Mouse (Mus musculus) forebrain, embryonic 16.5 days (tissue): Measurements from ENCODE around the gene Cog3. TPM values are rescaled to one million over a fixed set of nuclear protein-coding genes. Genes with fewer than 3 reads are reported as not detected.

Source experiments
- ATAC-seq: fragments of 200-750 bp; cut with Nextera tagmentation; 2 replicates; pipeline ENCODE4 v1.8.0; 2017; ENCODE audit warnings: mild to moderate bottlenecking, moderate library complexity
- H3K27ac ChIP-seq: fragments of 300-500 bp; sonication (generic); 2 replicates; pipeline ENCODE4 v1.5.1; 2014; ENCODE audit warnings: low read length, control low read depth
- H3K27me3 ChIP-seq: fragments of 300-500 bp; sonication (generic); replicated peaks from 2 replicates; pipeline ENCODE4 v1.6.1; 2014; ENCODE audit warnings: low read length; ENCODE audit not compliant: control insufficient read depth, insufficient read depth
- H3K36me3 ChIP-seq: fragments of 300-500 bp; sonication (generic); 2 replicates; pipeline ENCODE4 v1.6.1; 2014; ENCODE audit not compliant: control insufficient read depth, insufficient read depth
- H3K4me1 ChIP-seq: fragments of 300-500 bp; sonication (generic); replicated peaks from 2 replicates; pipeline ENCODE4 v1.6.1; 2014; ENCODE audit warnings: low read length; ENCODE audit not compliant: control insufficient read depth, insufficient read depth
- H3K4me2 ChIP-seq: fragments of 300-500 bp; sonication (generic); 2 replicates; pipeline ENCODE4 v1.6.1; 2014; ENCODE audit warnings: mild to moderate bottlenecking, low read length, control low read depth
- H3K4me3 ChIP-seq: fragments of 300-500 bp; sonication (generic); replicated peaks from 2 replicates; pipeline ENCODE4 v1.5.1; 2014; ENCODE audit warnings: mild to moderate bottlenecking, low read length, control low read depth
- H3K9ac ChIP-seq: fragments of 300-500 bp; sonication (generic); replicated peaks from 2 replicates; pipeline ENCODE4 v1.6.1; 2014; ENCODE audit warnings: low read depth, low read length, control low read depth
- H3K9me3 ChIP-seq: fragments of 300-500 bp; sonication (generic); 2 replicates; pipeline ENCODE4 v1.6.1; 2016; ENCODE audit warnings: low read length; ENCODE audit not compliant: control insufficient read depth
- WGBS: fragments of 180-500 bp; shearing (Covaris S2); extraction: QIAGEN DNeasy Blood & Tissue Kit; methylation state at CpG from one replicate; pipeline ENCODE4 v1.1.7; 2014; 5-methylcytosine and 5-hydroxymethylcytosine counted together
- polyA plus RNA-seq: library from polyadenylated mRNA; unstranded; fragments of >200 nt; fragmentation: Nextera tagmentation; extraction: Ambion mirVana; gene quantifications from 2 replicates; pipeline ENCODE4 v1.2.1, GENCODE M21; 2015

Gene Cog3
- polyA plus RNA-seq, 1 experiment from 2014 or later, result 24.1 TPM

DNA sequence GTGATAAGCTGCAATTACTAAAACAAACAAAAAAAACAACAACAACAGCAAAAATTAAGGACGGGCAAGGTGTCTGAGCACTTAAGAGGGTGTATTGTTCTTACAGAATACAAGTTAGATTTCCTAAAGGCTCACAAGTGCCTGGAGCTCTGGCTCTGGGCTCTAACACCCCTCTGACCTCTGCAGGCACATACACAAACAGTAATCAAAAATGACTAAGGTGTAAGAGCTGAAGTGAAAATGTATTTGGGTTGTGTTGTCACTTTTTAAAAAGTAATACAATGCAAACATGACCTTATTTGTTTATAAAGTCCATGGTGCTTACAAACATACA, 13.9 kb upstream of the Cog3 start:
- Histone ChIP-seq H3K4me2 (no peak overlapping the region), H3K9ac (no peak overlapping the region), H3K27ac (no peak overlapping the region), H3K4me3 (no peak overlapping the region), H3K9me3 (no peaks in the 10 kb centered on the region), H3K4me1 (no peaks in the 10 kb centered on the region), H3K36me3 (peaks cover 3% of the 10 kb centered on the region; the same call in 1 of the 2 replicates), H3K27me3 (no peaks in the 10 kb centered on the region)
- WGBS, result 0% methylated on average over 1 of the region's 1 CpGs
- no peak for ATAC-seq

DNA sequence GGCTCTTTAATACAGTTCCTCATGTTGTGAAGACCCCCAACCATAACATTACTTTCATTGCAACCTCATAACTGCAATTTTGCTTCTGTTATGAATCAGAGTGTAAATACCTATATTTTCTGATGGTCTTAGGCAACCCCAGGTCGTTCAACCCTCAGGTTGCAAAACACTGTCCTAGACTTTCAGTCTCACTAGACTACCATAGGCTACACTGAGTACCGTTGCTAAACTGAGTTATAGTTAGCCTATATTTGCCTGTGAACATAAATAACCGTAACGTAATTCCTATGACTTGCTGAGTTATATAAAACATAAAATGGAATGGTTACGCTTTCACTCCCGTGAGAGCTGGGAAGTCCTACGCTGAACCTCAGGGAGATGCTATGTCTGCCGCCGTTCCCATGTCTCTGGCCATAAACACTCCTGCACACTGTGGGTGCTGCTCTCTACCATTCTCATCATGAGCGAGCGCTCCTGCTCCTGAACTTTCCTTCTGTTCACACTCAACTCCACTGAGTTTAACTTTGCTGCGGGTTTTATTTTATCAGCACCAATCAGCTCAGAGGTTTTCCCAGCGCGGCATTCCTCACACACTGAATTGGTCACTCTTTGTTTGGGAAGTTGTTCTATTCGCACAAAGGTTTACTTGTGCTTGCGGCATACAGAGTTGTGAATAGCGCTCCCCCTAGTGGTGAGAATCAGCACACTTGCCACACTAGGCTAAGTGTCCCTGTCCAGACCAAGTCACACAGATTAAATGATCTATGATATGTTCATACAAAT, 13.4 kb upstream of the Cog3 start:
- Histone ChIP-seq H3K9ac (no peak overlapping the region), H3K27ac (peak overlapping the region; percentile 52; the same call in 1 of the 2 replicates), H3K9me3 (no peaks in the 10 kb centered on the region), H3K4me1 (no peaks in the 10 kb centered on the region), H3K27me3 (no peaks in the 10 kb centered on the region), H3K4me3 (0 out of 2 replicates have a peak overlapping the region, but pooled peaks have one; percentile 9), H3K4me2 (peak overlapping the region; percentile 27), H3K36me3 (peaks cover 3% of the 10 kb centered on the region; the same call in 1 of the 2 replicates)
- WGBS, result 45% methylated on average over 17 of the region's 17 CpGs
- ATAC-seq, result peak; percentile 94

DNA sequence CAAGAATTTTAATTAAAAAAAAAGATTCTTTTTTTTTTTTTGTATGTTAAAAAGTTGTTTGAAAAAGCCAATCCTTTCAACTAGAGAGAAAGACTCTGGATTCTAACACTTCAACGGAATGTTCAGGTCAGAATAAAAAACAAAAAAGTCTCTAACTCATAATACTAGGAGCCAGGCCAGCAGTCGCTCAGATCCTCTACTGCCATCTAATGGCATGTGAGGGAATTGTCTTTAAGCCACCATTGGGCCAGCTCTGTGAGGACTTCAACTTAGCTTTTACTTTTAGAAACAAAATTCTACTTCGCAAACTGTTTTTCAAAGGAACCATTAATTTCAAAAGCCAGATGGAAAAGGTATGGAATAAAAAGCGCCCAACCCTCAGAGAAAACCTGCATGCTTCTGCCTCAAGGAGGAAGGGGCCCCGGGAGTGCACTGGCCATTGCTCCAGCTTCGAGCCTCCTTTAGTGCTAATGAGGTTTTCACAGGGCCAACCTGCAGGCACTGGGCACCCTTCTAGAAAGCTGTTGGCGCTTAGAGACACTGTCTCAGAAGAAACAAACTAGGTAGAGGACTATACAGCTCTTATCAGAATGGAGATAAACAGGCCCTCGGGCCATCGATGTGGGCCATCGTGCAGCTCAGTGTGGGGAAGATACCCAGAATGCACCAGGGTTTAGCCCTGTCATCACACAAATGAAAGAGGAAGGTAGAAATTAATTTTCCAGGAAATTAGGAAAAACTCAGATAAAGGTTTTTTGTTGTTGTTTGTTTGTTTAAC, 6.9 kb upstream of the Cog3 start:
- 62% methylated on average over 10 of the region's 10 CpGs for WGBS
- no peak for ATAC-seq
- H3K27me3 ChIP-seq, result no peaks in the 10 kb centered on the region
- no peaks in the 10 kb centered on the region for H3K9me3 ChIP-seq
- H3K4me3 ChIP-seq, result no peak overlapping the region
- H3K4me1 ChIP-seq, result no peaks in the 10 kb centered on the region
- H3K36me3 ChIP-seq, result no peaks in the 10 kb centered on the region
- H3K4me2 ChIP-seq, result no peak overlapping the region
- no peak overlapping the region for H3K27ac ChIP-seq
- no peak overlapping the region for H3K9ac ChIP-seq

DNA sequence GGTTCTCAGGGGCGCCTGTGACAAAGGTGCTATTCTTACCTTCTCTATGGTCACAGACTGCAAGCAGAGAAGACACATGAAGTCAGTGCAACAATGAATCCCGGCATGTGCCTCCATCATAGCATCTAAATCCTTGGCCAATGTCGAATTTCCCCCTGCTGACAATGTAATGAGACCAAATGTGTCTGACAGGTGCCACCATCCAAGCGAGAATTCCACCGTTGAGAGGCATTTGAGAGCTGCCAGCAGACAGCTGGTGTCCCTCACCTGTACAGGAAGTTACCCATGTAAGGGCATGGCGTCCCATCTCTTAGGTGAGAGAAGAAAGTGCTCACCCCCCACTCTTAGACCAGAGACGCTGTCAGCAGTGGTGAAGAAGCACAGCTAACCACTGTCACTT, 4.1 kb upstream of the Cog3 start:
- Histone ChIP-seq H3K36me3 (no peaks in the 10 kb centered on the region), H3K9ac (no peak overlapping the region), H3K4me1 (peaks cover 4% of the 10 kb centered on the region), H3K27me3 (no peaks in the 10 kb centered on the region), H3K4me2 (no peak overlapping the region), H3K9me3 (no peaks in the 10 kb centered on the region), H3K27ac (no peak overlapping the region), H3K4me3 (no peak overlapping the region)
- 82% methylated on average over 7 of the region's 7 CpGs for WGBS
- no peak for ATAC-seq

DNA sequence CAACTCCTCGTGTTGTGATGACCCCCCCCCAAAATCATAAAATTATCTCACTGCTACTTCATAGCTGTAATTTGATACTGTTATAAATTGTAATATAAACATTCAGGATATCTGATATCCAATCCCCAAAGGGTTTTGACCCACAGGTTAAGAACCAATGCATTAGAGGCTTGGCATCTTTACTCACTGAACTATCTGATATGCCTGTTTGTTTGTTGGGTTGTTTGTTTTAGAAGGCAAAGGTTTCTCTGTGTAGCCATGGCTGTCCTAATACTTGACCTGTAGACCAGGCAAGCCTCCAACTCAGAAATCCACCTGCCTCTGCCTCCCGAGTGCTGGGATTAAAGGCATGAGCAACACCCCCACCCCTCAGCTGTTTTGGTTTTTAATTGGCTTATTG, 3.5 kb upstream of the Cog3 start:
- Histone ChIP-seq H3K4me1 (peaks cover 10% of the 10 kb centered on the region), H3K36me3 (no peaks in the 10 kb centered on the region), H3K9me3 (no peaks in the 10 kb centered on the region), H3K27ac (no peak overlapping the region), H3K4me2 (no peak overlapping the region), H3K9ac (no peak overlapping the region), H3K4me3 (no peak overlapping the region), H3K27me3 (no peaks in the 10 kb centered on the region)
- ATAC-seq, result no peak
- 80% methylated on average over 2 of the region's 2 CpGs for WGBS

DNA sequence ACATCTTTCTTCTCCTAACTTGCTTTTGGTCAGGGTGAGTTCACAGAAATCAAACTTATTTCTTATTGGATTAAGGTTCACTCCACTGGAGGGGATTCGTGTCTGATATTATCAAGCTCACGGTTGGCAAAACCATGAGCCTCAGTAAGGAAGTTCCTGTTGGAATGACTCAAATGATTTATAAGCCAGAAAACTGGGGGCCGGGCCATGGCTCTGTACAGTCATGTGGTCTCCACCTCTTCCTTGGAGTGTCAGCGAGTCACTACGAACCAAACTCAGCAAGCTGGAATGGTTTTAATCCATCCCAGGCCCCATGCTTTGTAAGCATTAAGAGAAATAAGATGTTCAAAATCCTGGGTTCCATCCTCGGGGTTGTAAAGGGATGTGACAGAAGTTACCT, 2.7 kb upstream of the Cog3 start:
- Histone ChIP-seq H3K27me3 (no peaks in the 10 kb centered on the region), H3K27ac (no peak overlapping the region), H3K4me2 (no peak overlapping the region), H3K9me3 (no peaks in the 10 kb centered on the region), H3K4me1 (peaks cover 18% of the 10 kb centered on the region), H3K9ac (no peak overlapping the region), H3K4me3 (no peak overlapping the region), H3K36me3 (no peaks in the 10 kb centered on the region)
- ATAC-seq, result no peak
- WGBS, result 93% methylated on average over 6 of the region's 6 CpGs

DNA sequence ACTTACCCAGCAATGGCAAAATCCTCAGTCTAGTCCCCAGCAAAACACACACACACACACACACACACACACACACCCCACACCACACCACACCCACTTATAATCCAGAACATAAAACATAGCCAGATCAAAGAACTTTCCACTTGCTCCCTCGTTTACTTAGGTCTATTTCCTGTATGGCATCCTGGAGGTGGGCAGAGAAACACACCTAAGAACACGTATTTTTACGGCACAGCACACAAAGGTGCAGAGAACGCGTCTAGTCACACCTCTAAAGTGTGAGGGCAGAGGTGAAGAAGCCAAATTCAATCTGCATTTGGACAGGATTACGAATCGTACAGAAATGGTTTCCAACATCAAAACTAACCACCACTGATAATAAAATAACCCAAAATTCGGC, 1.1 kb downstream of the Cog3 start:
- H3K4me3 ChIP-seq, result peak overlapping the region; percentile 97
- 76% methylated on average over 8 of the region's 8 CpGs for WGBS
- H3K27ac ChIP-seq, result no peak overlapping the region
- no peaks in the 10 kb centered on the region for H3K27me3 ChIP-seq
- H3K36me3 ChIP-seq, result no peaks in the 10 kb centered on the region
- H3K9ac ChIP-seq, result peak overlapping the region; percentile 93
- H3K9me3 ChIP-seq, result no peaks in the 10 kb centered on the region
- peaks cover 26% of the 10 kb centered on the region for H3K4me1 ChIP-seq
- H3K4me2 ChIP-seq, result peak overlapping the region; percentile 82
- no peak for ATAC-seq

DNA sequence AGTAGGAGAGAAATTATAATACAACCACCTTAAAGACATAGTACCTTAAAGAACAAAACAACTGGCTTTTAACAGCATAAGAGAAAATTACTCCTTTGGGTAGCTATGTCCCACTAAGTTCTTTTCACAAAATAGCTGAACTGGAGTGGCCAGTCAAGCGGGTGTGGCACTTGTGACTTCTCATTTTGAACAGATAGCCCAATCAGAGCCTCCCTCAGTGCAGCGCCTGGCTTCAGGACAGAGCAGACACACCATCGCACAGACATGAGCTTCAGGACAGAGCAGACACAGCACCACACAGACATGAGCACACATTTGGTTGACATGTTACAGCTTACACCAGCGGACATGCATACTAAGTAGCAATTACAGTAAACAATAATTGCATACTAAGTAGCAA, 3.3 kb downstream of the Cog3 start:
- Histone ChIP-seq H3K4me1 (peaks cover 26% of the 10 kb centered on the region), H3K4me3 (no peak overlapping the region), H3K36me3 (no peaks in the 10 kb centered on the region; the same call in 1 of the 2 replicates), H3K27ac (no peak overlapping the region), H3K9me3 (no peaks in the 10 kb centered on the region), H3K27me3 (no peaks in the 10 kb centered on the region), H3K4me2 (no peak overlapping the region), H3K9ac (no peak overlapping the region)
- WGBS, result 67% methylated on average over 4 of the region's 4 CpGs
- no peak for ATAC-seq

DNA sequence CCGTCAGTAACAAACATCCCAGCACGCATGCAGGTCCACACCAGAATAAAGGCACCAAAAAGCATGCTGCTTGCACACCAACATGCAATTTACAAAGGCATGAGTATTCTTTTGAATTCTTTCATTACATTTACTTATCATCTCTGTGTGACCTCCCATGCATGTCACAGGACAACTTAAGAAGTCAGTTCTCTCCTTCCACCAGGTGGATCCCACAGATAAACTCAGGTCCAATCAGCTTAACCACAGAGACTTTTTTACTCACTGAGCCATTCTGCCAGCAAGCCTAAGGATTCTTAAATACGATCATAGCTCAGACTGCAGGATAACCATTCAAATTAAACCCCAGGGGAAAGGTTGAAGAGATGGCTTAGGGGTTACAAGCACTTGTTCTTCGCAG, 5.2 kb downstream of the Cog3 start:
- Histone ChIP-seq H3K9me3 (no peaks in the 10 kb centered on the region), H3K27me3 (no peaks in the 10 kb centered on the region), H3K4me1 (peaks cover 26% of the 10 kb centered on the region), H3K4me2 (no peak overlapping the region), H3K36me3 (no peaks in the 10 kb centered on the region; the same call in 1 of the 2 replicates), H3K9ac (no peak overlapping the region), H3K27ac (no peak overlapping the region), H3K4me3 (no peak overlapping the region)
- ATAC-seq, result no peak
- 94% methylated on average over 4 of the region's 4 CpGs for WGBS
